Mouse (Mus musculus) spleen, adult 2 months (tissue): Measurements from ENCODE around the gene Cadm4.

Experiments used
- CTCF ChIP-seq: fragments of 200-500 bp; IDR thresholded peaks from 2 replicates; pipeline ENCODE4 v1.5.1; 2011; ENCODE audit warnings: mild to moderate bottlenecking, inconsistent platforms; ENCODE audit not compliant: insufficient read depth, insufficient read length, insufficient replicate concordance; ENCODE audit errors: extremely low read depth
- POLR2A ChIP-seq: fragments of 200-500 bp; IDR thresholded peaks from 2 replicates; pipeline ENCODE4 v1.6.1; 2011; ENCODE audit warnings: low read depth, low read length, inconsistent platforms

DNA sequence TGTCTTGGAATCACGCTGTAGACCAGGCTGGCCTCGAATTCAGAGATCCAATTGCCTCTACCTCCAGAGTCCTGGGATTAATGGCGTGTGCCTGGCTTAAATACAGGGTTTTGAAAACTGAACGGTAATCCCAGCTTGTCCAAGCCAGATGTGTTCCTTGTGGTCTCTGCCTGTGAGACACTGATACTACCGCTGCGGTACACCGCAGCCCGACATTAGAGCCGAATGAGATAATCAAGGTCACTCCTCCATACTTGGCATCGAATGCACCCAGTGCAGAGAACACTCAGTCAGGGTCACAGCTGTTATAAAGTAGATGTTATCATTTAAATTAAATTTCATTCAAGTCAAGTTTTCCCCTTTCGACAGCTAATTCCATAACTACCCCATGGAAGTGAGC, 47.0 kb downstream of the Cadm4 start:
- no peak for TF ChIP-seq POLR2A
- TF ChIP-seq CTCF = no peak
